ENCODE assay signal across 11 mouse cellular contexts in the genomic region with DNA sequence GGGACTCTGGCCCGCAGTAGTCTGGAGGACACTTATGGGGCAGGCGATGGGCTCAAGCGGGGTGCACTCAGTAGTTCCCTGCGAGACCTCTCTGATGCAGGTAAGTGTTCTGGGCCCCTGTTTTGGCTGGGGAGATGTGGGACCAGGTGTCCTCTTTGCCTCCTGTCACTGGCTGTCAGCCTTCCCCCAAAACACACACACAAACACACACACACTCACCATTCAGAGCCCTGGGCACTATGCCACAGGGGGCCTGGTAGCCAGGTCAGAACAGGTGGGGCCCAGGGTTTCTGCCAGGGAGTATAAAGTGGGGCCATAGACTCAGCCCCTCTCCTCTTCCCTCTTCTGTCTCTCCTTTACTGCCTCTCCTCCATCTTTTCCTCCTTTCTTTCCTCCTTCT.
"Had no signal": no experiment of that assay in that cellular context is flagged by ENCODE, and none has a peak within 500 bp of the region (broad histone marks: within the 10 kb centered on the region; RNA-seq: fewer than 3 reads in every experiment).

No protein-coding gene starts in this region.

- DNase-seq: kidney, postnatal 14 days; kidney, postnatal 4 days; left cerebral cortex, postnatal 4 days; lung, adult 18-20 months; lung, postnatal 10 days; lung, postnatal 36 days; right cerebral cortex, adult 18-20 months; spleen, adult 18-20 months; thymus, postnatal 25 days had no signal

- ATAC-seq: midbrain, embryonic 13.5 days; midbrain, embryonic 16.5 days had no signal
